Mouse (Mus musculus): ENCODE data around the gene Sacm1l. TPM values are rescaled to one million over a fixed set of nuclear protein-coding genes. Genes with fewer than 3 reads are reported as not detected.

Gene Sacm1l
- polyA plus RNA-seq, 1 experiment, result 26.2 TPM

- TF ChIP-seq CTCF (IDR thresholded peaks at IDR 0.05; ENCODE audit: borderline replicate concordance, extremely low read depth, insufficient read depth, insufficient read length) (no peak), POLR2A (IDR thresholded peaks at IDR 0.05; ENCODE audit: borderline replicate concordance, extremely low read depth, insufficient read depth, insufficient read length, poor library complexity, severe bottlenecking) (no peak)
- DNase-seq (ENCODE audit: low read depth), result peak; percentile 31
Observed at GRCm38 (mm10) chr9:123528087-123528925, 1.3 kb upstream of the Sacm1l start.

GRCm38 (mm10) chr9:123528926-123529295 lies 648 bp upstream of the Sacm1l start:
- DNase-seq (ENCODE audit: low read depth), result no peak
- no peak for TF ChIP-seq POLR2A (IDR thresholded peaks at IDR 0.05; ENCODE audit: borderline replicate concordance, extremely low read depth, insufficient read depth, insufficient read length, poor library complexity, severe bottlenecking)
- TF ChIP-seq CTCF (IDR thresholded peaks at IDR 0.05; ENCODE audit: borderline replicate concordance, extremely low read depth, insufficient read depth, insufficient read length), result no peak

GRCm38 (mm10) chr9:123530158-123530475 lies 558 bp downstream of the Sacm1l start:
- DNase-seq (ENCODE audit: low read depth), result peak; percentile 60
- TF ChIP-seq POLR2A (IDR thresholded peaks at IDR 0.05; ENCODE audit: borderline replicate concordance, extremely low read depth, insufficient read depth, insufficient read length, poor library complexity, severe bottlenecking) (no peak), CTCF (IDR thresholded peaks at IDR 0.05; ENCODE audit: borderline replicate concordance, extremely low read depth, insufficient read depth, insufficient read length) (no peak)

GRCm38 (mm10) chr9:123530566-123531130 lies 1.1 kb downstream of the Sacm1l start:
- TF ChIP-seq POLR2A (IDR thresholded peaks at IDR 0.05; ENCODE audit: borderline replicate concordance, extremely low read depth, insufficient read depth, insufficient read length, poor library complexity, severe bottlenecking) (no peak), CTCF (IDR thresholded peaks at IDR 0.05; ENCODE audit: borderline replicate concordance, extremely low read depth, insufficient read depth, insufficient read length) (no peak)
- DNase-seq (ENCODE audit: low read depth), result peak; percentile 3

- TF ChIP-seq CTCF (IDR thresholded peaks at IDR 0.05; ENCODE audit: borderline replicate concordance, extremely low read depth, insufficient read depth, insufficient read length) (no peak), POLR2A (IDR thresholded peaks at IDR 0.05; ENCODE audit: borderline replicate concordance, extremely low read depth, insufficient read depth, insufficient read length, poor library complexity, severe bottlenecking) (no peak)
Observed at GRCm38 (mm10) chr9:123531234-123531633, 1.7 kb downstream of the Sacm1l start.

GRCm38 (mm10) chr9:123536613-123537012 lies 7.1 kb downstream of the Sacm1l start:
- DNase-seq (ENCODE audit: low read depth), result no peak
- no peak for TF ChIP-seq POLR2A (IDR thresholded peaks at IDR 0.05; ENCODE audit: borderline replicate concordance, extremely low read depth, insufficient read depth, insufficient read length, poor library complexity, severe bottlenecking)

More at GRCm38 (mm10) chr9:123531234-123531633, 1.7 kb downstream of the Sacm1l start:
- no peak for DNase-seq (ENCODE audit: low read depth)

GRCm38 (mm10) chr9:123538189-123538588 lies 8.6 kb downstream of the Sacm1l start:
- DNase-seq (ENCODE audit: low read depth), result no peak
- TF ChIP-seq POLR2A (IDR thresholded peaks at IDR 0.05; ENCODE audit: borderline replicate concordance, extremely low read depth, insufficient read depth, insufficient read length, poor library complexity, severe bottlenecking), result no peak
- TF ChIP-seq CTCF (IDR thresholded peaks at IDR 0.05; ENCODE audit: borderline replicate concordance, extremely low read depth, insufficient read depth, insufficient read length), result no peak

- peak; percentile 5 for DNase-seq (ENCODE audit: low read depth)
- TF ChIP-seq POLR2A (IDR thresholded peaks at IDR 0.05; ENCODE audit: borderline replicate concordance, extremely low read depth, insufficient read depth, insufficient read length, poor library complexity, severe bottlenecking) (no peak), CTCF (IDR thresholded peaks at IDR 0.05; ENCODE audit: borderline replicate concordance, extremely low read depth, insufficient read depth, insufficient read length) (no peak)
Observed at GRCm38 (mm10) chr9:123539093-123539492, 9.5 kb downstream of the Sacm1l start.

- TF ChIP-seq CTCF (IDR thresholded peaks at IDR 0.05; ENCODE audit: borderline replicate concordance, extremely low read depth, insufficient read depth, insufficient read length) (no peak), POLR2A (IDR thresholded peaks at IDR 0.05; ENCODE audit: borderline replicate concordance, extremely low read depth, insufficient read depth, insufficient read length, poor library complexity, severe bottlenecking) (no peak)
- no peak for DNase-seq (ENCODE audit: low read depth)
Observed at GRCm38 (mm10) chr9:123539823-123540222, 10.3 kb downstream of the Sacm1l start.

- no peak for TF ChIP-seq CTCF (IDR thresholded peaks at IDR 0.05; ENCODE audit: borderline replicate concordance, extremely low read depth, insufficient read depth, insufficient read length)
- TF ChIP-seq POLR2A (IDR thresholded peaks at IDR 0.05; ENCODE audit: borderline replicate concordance, extremely low read depth, insufficient read depth, insufficient read length, poor library complexity, severe bottlenecking), result no peak
- peak; percentile 50 for DNase-seq (ENCODE audit: low read depth)
Observed at GRCm38 (mm10) chr9:123554599-123554998, 25.0 kb downstream of the Sacm1l start.

- DNase-seq (ENCODE audit: low read depth), result no peak
- TF ChIP-seq CTCF (IDR thresholded peaks at IDR 0.05; ENCODE audit: borderline replicate concordance, extremely low read depth, insufficient read depth, insufficient read length) (no peak), POLR2A (IDR thresholded peaks at IDR 0.05; ENCODE audit: borderline replicate concordance, extremely low read depth, insufficient read depth, insufficient read length, poor library complexity, severe bottlenecking) (no peak)
Observed at GRCm38 (mm10) chr9:123577360-123578192, 48.0 kb downstream of the Sacm1l start.
